Mouse (Mus musculus) skeletal muscle tissue, postnatal 0 days (tissue): ENCODE results near the gene Gcgr. TPM values are rescaled to one million over a fixed set of nuclear protein-coding genes. Genes with fewer than 3 reads are reported as not detected.

Experiments used
- polyA plus RNA-seq: library from polyadenylated mRNA; unstranded; fragments of >200 nt; fragmentation: Nextera tagmentation; extraction: Ambion mirVana; gene quantifications from 2 replicates; pipeline ENCODE4 v1.2.1, GENCODE M21; 2015

The Gcgr gene
- 0.17 and 0.27 TPM in 2 replicates for polyA plus RNA-seq

GRCm38 (mm10) chr11:120530085-120530964 lies at the start of gene Gcgr:
TSS of gene Gcgr (plus strand) at chr11:120530699.

GRCm38 (mm10) chr11:120484265-120484981 lies 46.1 kb upstream of the Gcgr start, which contains the start of gene Mrpl12:
TSS of gene Mrpl12 (plus strand) at chr11:120484613.

GRCm38 (mm10) chr11:120491317-120492023 lies 39.0 kb upstream of the Gcgr start, which contains the start of gene Slc25a10:
TSS of gene Slc25a10 (plus strand) at chr11:120491840.

GRCm38 (mm10) chr11:120549168-120549945 lies 18.9 kb downstream of the Gcgr start, which contains the start of gene Mcrip1:
TSS of gene Mcrip1 (minus strand) at chr11:120549727.

GRCm38 (mm10) chr11:120550810-120551440 lies 20.4 kb downstream of the Gcgr start, which contains the start of gene Ppp1r27:
TSS of gene Ppp1r27 (minus strand) at chr11:120551132.

GRCm38 (mm10) chr11:120572752-120573584 lies 42.5 kb downstream of the Gcgr start, which contains the start of gene P4hb:
TSS of gene P4hb (minus strand) at chr11:120573253.

GRCm38 (mm10) chr11:120581490-120582267 lies 51.2 kb downstream of the Gcgr start, which contains the start of gene Arhgdia:
TSS of gene Arhgdia (minus strand) at chr11:120581624.

Other genes starting within 250 kb of the Gcgr start
- gene Actg1, start 182.2 kb upstream of the Gcgr start, polyA plus RNA-seq = 620 and 703 TPM in 2 replicates
- gene Fscn2, start 169.2 kb upstream of the Gcgr start, polyA plus RNA-seq = 3.7 and 3.9 TPM in 2 replicates
- gene Faap100, start 151.9 kb upstream of the Gcgr start, polyA plus RNA-seq = 13.6 and 17.9 TPM in 2 replicates
- gene Nploc4, start 93.0 kb upstream of the Gcgr start, polyA plus RNA-seq = 26.1 and 28.5 TPM in 2 replicates
- 0.07 TPM in 1 of 2 replicates, not detected in the other for gene Tspan10, start 88.1 kb upstream of the Gcgr start, polyA plus RNA-seq
- gene Pde6g, start 77.2 kb upstream of the Gcgr start, polyA plus RNA-seq = 0.32 and 0.35 TPM in 2 replicates
- gene Oxld1, start 72.6 kb upstream of the Gcgr start, polyA plus RNA-seq = 40.3 and 48.5 TPM in 2 replicates
- 8.1 and 8.7 TPM in 2 replicates for gene Ccdc137, start 72.6 kb upstream of the Gcgr start, polyA plus RNA-seq
- 28.0 and 33.5 TPM in 2 replicates for gene Arl16, start 63.1 kb upstream of the Gcgr start, polyA plus RNA-seq
- 191 and 195 TPM in 2 replicates for gene Mrpl12, start 46.1 kb upstream of the Gcgr start, polyA plus RNA-seq
- 15.4 and 38.7 TPM in 2 replicates for gene Slc25a10, start 38.9 kb upstream of the Gcgr start, polyA plus RNA-seq
- 123 and 145 TPM in 2 replicates for gene Mcrip1, start 19.0 kb downstream of the Gcgr start, polyA plus RNA-seq
- 121 and 146 TPM in 2 replicates for gene Ppp1r27, start 20.4 kb downstream of the Gcgr start, polyA plus RNA-seq
- gene P4hb, start 42.6 kb downstream of the Gcgr start, polyA plus RNA-seq = 311 and 389 TPM in 2 replicates
- 252 and 323 TPM in 2 replicates for gene Arhgdia, start 50.9 kb downstream of the Gcgr start, polyA plus RNA-seq
- gene Alyref, start 67.7 kb downstream of the Gcgr start, polyA plus RNA-seq = 130 and 181 TPM in 2 replicates
- gene Anapc11, start 67.7 kb downstream of the Gcgr start, polyA plus RNA-seq = 109 and 118 TPM in 2 replicates
- 1.2 and 2.0 TPM in 2 replicates for gene Npb, start 77.8 kb downstream of the Gcgr start, polyA plus RNA-seq
- gene Pcyt2, start 87.2 kb downstream of the Gcgr start, polyA plus RNA-seq = 35.3 and 46.1 TPM in 2 replicates
- 11.3 and 14.0 TPM in 2 replicates for gene Sirt7, start 94.5 kb downstream of the Gcgr start, polyA plus RNA-seq
- gene Mafg, start 102.9 kb downstream of the Gcgr start, polyA plus RNA-seq = 22.0 TPM in 2 replicates
- 24.8 and 35.6 TPM in 2 replicates for gene Pycr1, start 113.1 kb downstream of the Gcgr start, polyA plus RNA-seq
- gene Myadml2, start 117.5 kb downstream of the Gcgr start, polyA plus RNA-seq = 73.4 and 83.9 TPM in 2 replicates
- 1.9 and 3.8 TPM in 2 replicates for gene Notum, start 130.5 kb downstream of the Gcgr start, polyA plus RNA-seq
- 63.0 and 64.1 TPM in 2 replicates for gene Aspscr1, start 142.3 kb downstream of the Gcgr start, polyA plus RNA-seq
- 105 and 106 TPM in 2 replicates for gene Cenpx, start 183.0 kb downstream of the Gcgr start, polyA plus RNA-seq
- gene Lrrc45, start 183.2 kb downstream of the Gcgr start, polyA plus RNA-seq = 12.6 and 14.1 TPM in 2 replicates
- gene Rac3, start 190.8 kb downstream of the Gcgr start, polyA plus RNA-seq = 2.7 and 4.5 TPM in 2 replicates
- gene Dcxr, start 196.6 kb downstream of the Gcgr start, polyA plus RNA-seq = 7.3 and 17.3 TPM in 2 replicates
- 10.2 and 19.5 TPM in 2 replicates for gene Cbr2, start 201.4 kb downstream of the Gcgr start, polyA plus RNA-seq
- gene Hmga1b, start 232.1 kb downstream of the Gcgr start, polyA plus RNA-seq = 1.5 TPM in 2 replicates